Mouse (Mus musculus) embryonic facial prominence, embryonic 14.5 days (tissue): ENCODE data around the gene Rsph3a. TPM values are rescaled to one million over a fixed set of nuclear protein-coding genes. Genes with fewer than 3 reads are reported as not detected.

Source experiments
- ATAC-seq: fragments of 200-750 bp; cut with Nextera tagmentation; 2 replicates; pipeline ENCODE4 v1.8.0; 2017; ENCODE audit warnings: low read depth, moderate number of reproducible peaks, moderate TSS enrichment
- DNase-seq: peaks from one replicate; pipeline ENCODE4 v3.0.0-alpha.2; 2015; ENCODE audit warnings: low spot score
- H3K27ac ChIP-seq: fragments of 300-500 bp; sonication (generic); replicated peaks from 2 replicates; pipeline ENCODE4 v1.5.1; 2014; ENCODE audit warnings: low read depth, mild to moderate bottlenecking, low read length, moderate library complexity
- H3K27me3 ChIP-seq: fragments of 300-500 bp; sonication (generic); replicated peaks from 2 replicates; pipeline ENCODE4 v1.6.1; 2014; ENCODE audit warnings: low read length; ENCODE audit not compliant: control insufficient read depth, insufficient read depth
- H3K36me3 ChIP-seq: fragments of 300-500 bp; sonication (generic); 2 replicates; pipeline ENCODE4 v1.6.1; 2014; ENCODE audit warnings: low read length, mixed read lengths; ENCODE audit not compliant: control insufficient read depth, insufficient read depth
- H3K4me1 ChIP-seq: fragments of 300-500 bp; sonication (generic); 2 replicates; pipeline ENCODE4 v1.6.1; 2014; ENCODE audit warnings: antibody characterized with exemption, low read length; ENCODE audit not compliant: control insufficient read depth, insufficient read depth
- H3K4me2 ChIP-seq: fragments of 300-500 bp; sonication (generic); 2 replicates; pipeline ENCODE4 v1.6.1; 2014; ENCODE audit warnings: low read depth, mild to moderate bottlenecking, low read length, moderate library complexity, mixed read lengths
- H3K4me3 ChIP-seq: fragments of 300-500 bp; sonication (generic); 2 replicates; pipeline ENCODE4 v1.5.1; 2014; ENCODE audit warnings: low read depth, mild to moderate bottlenecking, low read length
- H3K9ac ChIP-seq: fragments of 300-500 bp; sonication (generic); 2 replicates; pipeline ENCODE4 v1.6.1; 2014; ENCODE audit warnings: low read depth, mild to moderate bottlenecking, low read length, moderate library complexity, mixed read lengths
- H3K9me3 ChIP-seq: fragments of 300-500 bp; sonication (generic); 2 replicates; pipeline ENCODE4 v1.6.1; 2016; ENCODE audit warnings: low read length; ENCODE audit not compliant: control insufficient read depth
- WGBS: fragments of 180-500 bp; shearing (Covaris S2); extraction: QIAGEN DNeasy Blood & Tissue Kit; methylation state at CpG from one replicate; pipeline ENCODE4 v1.1.7; 2014; 5-methylcytosine and 5-hydroxymethylcytosine counted together
- polyA plus RNA-seq: library from polyadenylated mRNA; unstranded; fragments of >200 nt; fragmentation: Nextera tagmentation; extraction: Ambion mirVana; gene quantifications from 2 replicates; pipeline ENCODE4 v1.2.1, GENCODE M21; 2014

Rsph3a gene
- polyA plus RNA-seq, 1 experiment from 2014 or later = 51.8 TPM

GRCm38 (mm10) chr17:7904992-7905391 is 40.4 kb upstream of the Rsph3a start:
- H3K9me3 ChIP-seq = no peaks in the 10 kb centered on the region
- no peak for ATAC-seq
- no peak overlapping the region for H3K4me2 ChIP-seq
- DNase-seq = no peak
- no peaks in the 10 kb centered on the region for H3K27me3 ChIP-seq
- no peaks in the 10 kb centered on the region for H3K4me1 ChIP-seq
- no peak overlapping the region for H3K4me3 ChIP-seq
- no peak overlapping the region for H3K27ac ChIP-seq
- H3K9ac ChIP-seq = no peak overlapping the region
- no peaks in the 10 kb centered on the region for H3K36me3 ChIP-seq
- WGBS = 31% methylated on average over 2 of the region's 2 CpGs

- no peak overlapping the region for H3K9ac ChIP-seq
- H3K27me3 ChIP-seq = no peaks in the 10 kb centered on the region
- H3K36me3 ChIP-seq = no peaks in the 10 kb centered on the region
- DNase-seq (no peak), ATAC-seq (no peak)
- no peak overlapping the region for H3K4me2 ChIP-seq
- no peak overlapping the region for H3K27ac ChIP-seq
- no peak overlapping the region for H3K4me3 ChIP-seq
- 37% methylated on average over 4 of the region's 4 CpGs for WGBS
- no peaks in the 10 kb centered on the region for H3K4me1 ChIP-seq
- 0 out of 2 replicates have a peak, but pooled peaks cover 2% of the 10 kb centered on the region for H3K9me3 ChIP-seq
These were observed 39.3 kb upstream of the Rsph3a start for GRCm38 (mm10) chr17:7905936-7906685.

- no peaks in the 10 kb centered on the region for H3K27me3 ChIP-seq
- H3K36me3 ChIP-seq = no peaks in the 10 kb centered on the region
- no peak overlapping the region for H3K4me3 ChIP-seq
- 79% methylated on average over 2 of the region's 2 CpGs for WGBS
- H3K4me2 ChIP-seq = no peak overlapping the region
- no peak for ATAC-seq
- no peak for DNase-seq
- 0 out of 2 replicates have a peak, but pooled peaks cover 4% of the 10 kb centered on the region for H3K9me3 ChIP-seq
- H3K4me1 ChIP-seq = no peaks in the 10 kb centered on the region
- H3K9ac ChIP-seq = no peak overlapping the region
- no peak overlapping the region for H3K27ac ChIP-seq
These were observed 30.7 kb upstream of the Rsph3a start for GRCm38 (mm10) chr17:7914596-7915227.

- 79% methylated on average over 9 of the region's 9 CpGs for WGBS
- H3K4me1 ChIP-seq = no peaks in the 10 kb centered on the region
- no peak for ATAC-seq
- DNase-seq = no peak
- H3K9ac ChIP-seq = no peak overlapping the region
- no peak overlapping the region for H3K4me3 ChIP-seq
- no peak overlapping the region for H3K27ac ChIP-seq
- 0 out of 2 replicates have a peak, but pooled peaks cover 4% of the 10 kb centered on the region for H3K9me3 ChIP-seq
- H3K4me2 ChIP-seq = no peak overlapping the region
- H3K36me3 ChIP-seq = no peaks in the 10 kb centered on the region
- H3K27me3 ChIP-seq = no peaks in the 10 kb centered on the region
These were observed 29.6 kb upstream of the Rsph3a start for GRCm38 (mm10) chr17:7915791-7916190.

GRCm38 (mm10) chr17:7916782-7917574 is 28.4 kb upstream of the Rsph3a start:
- Histone ChIP-seq H3K9me3 (no peaks in the 10 kb centered on the region), H3K4me1 (no peaks in the 10 kb centered on the region), H3K9ac (no peak overlapping the region), H3K4me2 (no peak overlapping the region), H3K27me3 (no peaks in the 10 kb centered on the region), H3K36me3 (no peaks in the 10 kb centered on the region), H3K4me3 (no peak overlapping the region), H3K27ac (no peak overlapping the region)
- DNase-seq (no peak), ATAC-seq (no peak)
- 76% methylated on average over 12 of the region's 12 CpGs for WGBS

GRCm38 (mm10) chr17:7918355-7918754 is 27.1 kb upstream of the Rsph3a start:
- ATAC-seq (no peak), DNase-seq (no peak)
- no peak overlapping the region for H3K9ac ChIP-seq
- no peaks in the 10 kb centered on the region for H3K4me1 ChIP-seq
- no peak overlapping the region for H3K4me2 ChIP-seq
- WGBS = 78% methylated on average over 2 of the region's 2 CpGs
- no peaks in the 10 kb centered on the region for H3K9me3 ChIP-seq
- H3K27ac ChIP-seq = no peak overlapping the region
- no peak overlapping the region for H3K4me3 ChIP-seq
- no peaks in the 10 kb centered on the region for H3K36me3 ChIP-seq
- H3K27me3 ChIP-seq = no peaks in the 10 kb centered on the region

- H3K36me3 ChIP-seq = no peaks in the 10 kb centered on the region
- no peaks in the 10 kb centered on the region for H3K4me1 ChIP-seq
- 51% methylated on average over 2 of the region's 2 CpGs for WGBS
- H3K9ac ChIP-seq = no peak overlapping the region
- no peak for ATAC-seq
- no peak overlapping the region for H3K4me3 ChIP-seq
- no peak overlapping the region for H3K27ac ChIP-seq
- no peak overlapping the region for H3K4me2 ChIP-seq
- no peaks in the 10 kb centered on the region for H3K27me3 ChIP-seq
- H3K9me3 ChIP-seq = no peaks in the 10 kb centered on the region
- no peak for DNase-seq
These were observed 26.2 kb upstream of the Rsph3a start for GRCm38 (mm10) chr17:7919209-7919608.

GRCm38 (mm10) chr17:7922564-7922963 is 22.9 kb upstream of the Rsph3a start:
- H3K27me3 ChIP-seq = no peaks in the 10 kb centered on the region
- H3K4me1 ChIP-seq = peaks cover 7% of the 10 kb centered on the region; the same call in 1 of the 2 replicates
- no peaks in the 10 kb centered on the region for H3K9me3 ChIP-seq
- DNase-seq = no peak
- H3K27ac ChIP-seq = no peak overlapping the region
- H3K4me3 ChIP-seq = no peak overlapping the region
- WGBS = 87% methylated on average over 5 of the region's 5 CpGs
- H3K9ac ChIP-seq = no peak overlapping the region
- no peak overlapping the region for H3K4me2 ChIP-seq
- no peaks in the 10 kb centered on the region for H3K36me3 ChIP-seq
- no peak for ATAC-seq
